Mouse (Mus musculus) CD4-positive, CD25-positive, alpha-beta regulatory T cell, adult 2 months (primary cell): ENCODE measurements around the gene Rps11.
"Not testable (repeated sequence)": the region's sequence is repeated elsewhere in the genome, so short reads cannot be mapped to it uniquely, and the experiment has no call there.

Experiments used
- DNase-seq: peaks from one replicate; pipeline ENCODE4 v3.0.0-alpha.2; 2012; ENCODE audit warnings: low read depth, low spot score

The Rps11 gene

GRCm38 (mm10) chr7:45133446-45134159, 9.4 kb upstream of the Rps11 start:
- DNase-seq = peak; percentile 41

- DNase-seq = no peak
Observed at GRCm38 (mm10) chr7:45131850-45132249, 7.6 kb upstream of the Rps11 start.

GRCm38 (mm10) chr7:45129776-45130512, 5.7 kb upstream of the Rps11 start:
- no peak for DNase-seq

- DNase-seq = no peak
Observed at GRCm38 (mm10) chr7:45129318-45129717, 5.1 kb upstream of the Rps11 start.

- DNase-seq = peak; percentile 99
Observed at GRCm38 (mm10) chr7:45128624-45129246, 4.5 kb upstream of the Rps11 start, which contains the start of gene Rpl13a. Gene Rpl13a, minus strand, starts transcription at chr7:45128761.

GRCm38 (mm10) chr7:45127700-45128224, 3.5 kb upstream of the Rps11 start:
- no peak for DNase-seq

GRCm38 (mm10) chr7:45126844-45127699, 2.8 kb upstream of the Rps11 start:
- DNase-seq = peak; percentile 25

GRCm38 (mm10) chr7:45126147-45126843, 2.1 kb upstream of the Rps11 start:
- DNase-seq = no peak

- not testable (repeated sequence) for DNase-seq
Observed at GRCm38 (mm10) chr7:45125649-45126048, 1.4 kb upstream of the Rps11 start.

GRCm38 (mm10) chr7:45125144-45125600, 933 bp upstream of the Rps11 start:
- peak; percentile 53 for DNase-seq

GRCm38 (mm10) chr7:45123186-45123570, 1.1 kb downstream of the Rps11 start:
- peak; percentile 54 for DNase-seq

- DNase-seq = no peak
Observed at GRCm38 (mm10) chr7:45122561-45123185, 1.6 kb downstream of the Rps11 start.

- no peak for DNase-seq
Observed at GRCm38 (mm10) chr7:45121966-45122365, 2.3 kb downstream of the Rps11 start.

GRCm38 (mm10) chr7:45121404-45121803, 2.8 kb downstream of the Rps11 start:
- DNase-seq = peak; percentile 88

GRCm38 (mm10) chr7:45119780-45120709, 4.2 kb downstream of the Rps11 start:
- peak; percentile 39 for DNase-seq

GRCm38 (mm10) chr7:45118336-45118735, 5.9 kb downstream of the Rps11 start:
- no peak for DNase-seq

GRCm38 (mm10) chr7:45117566-45117965, 6.7 kb downstream of the Rps11 start:
- DNase-seq = no peak

- no peak for DNase-seq
Observed at GRCm38 (mm10) chr7:45113476-45113875, 10.8 kb downstream of the Rps11 start.

GRCm38 (mm10) chr7:45112529-45112928, 11.7 kb downstream of the Rps11 start:
- no peak for DNase-seq
